Mouse (Mus musculus) adrenal gland, postnatal 14 days (tissue): Measurements from ENCODE around the gene Crabp2. TPM values are rescaled to one million over a fixed set of nuclear protein-coding genes. Genes with fewer than 3 reads are reported as not detected.
A peak's percentile ranks its signal among the peaks of the same experiment; 100 is the strongest.

ENCODE experiments used
- DNase-seq: peaks from one replicate; pipeline ENCODE4 v3.0.0; 2021; ENCODE audit warnings: mixed read lengths
- total RNA-seq: library from RNA; stranded (reverse); gene quantifications from 2 replicates; pipeline ENCODE4 v1.2.3, GENCODE M21; 2021

Crabp2 gene
- total RNA-seq, 1 experiment from 2014 or later, result not detected

- DNase-seq, result no peak
These were observed 10.0 kb downstream of the Crabp2 start for GRCm38 (mm10) chr3:87958476-87958875.

DNA sequence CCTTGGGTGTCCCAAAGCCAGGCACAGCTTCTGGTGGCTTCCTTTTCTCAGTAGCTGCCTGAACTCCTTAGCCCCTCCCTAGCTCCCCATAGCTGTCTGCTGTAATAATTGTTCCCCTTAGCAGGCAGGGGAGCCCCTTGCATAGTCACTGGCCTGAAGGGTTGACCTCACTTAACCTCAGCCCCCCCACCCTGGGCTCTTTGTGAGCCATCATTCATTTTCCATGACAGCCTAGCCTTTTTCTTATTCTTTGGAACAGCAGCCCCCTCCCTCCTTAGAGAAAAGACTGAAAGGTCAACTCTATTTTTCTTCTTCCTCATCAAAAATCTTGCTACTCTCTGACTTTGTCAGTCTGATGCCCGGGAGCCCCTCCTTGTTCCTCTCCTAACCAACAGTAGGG is 10.5 kb downstream of the Crabp2 start:
- DNase-seq, result no peak

DNA sequence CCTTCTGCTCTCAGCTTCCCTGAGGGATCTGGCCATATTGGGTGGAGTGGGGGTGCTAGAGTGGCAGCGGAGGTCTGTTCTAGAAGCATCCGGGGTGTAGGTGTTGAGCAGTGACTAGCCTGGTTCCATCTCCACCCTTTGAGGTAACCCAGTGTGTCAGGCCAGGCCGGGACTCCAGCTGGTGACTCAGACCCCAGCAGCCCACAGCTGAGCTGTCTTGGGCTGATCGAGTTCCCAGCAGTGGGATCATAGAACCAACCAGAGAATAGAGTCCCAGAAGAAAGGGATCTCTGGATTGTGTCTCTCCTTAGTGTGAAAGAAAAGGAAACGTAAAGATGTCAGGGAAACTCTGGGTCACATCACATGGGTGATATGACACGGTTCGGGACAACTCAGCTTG is 10.9 kb downstream of the Crabp2 start:
- DNase-seq, result no peak

DNA sequence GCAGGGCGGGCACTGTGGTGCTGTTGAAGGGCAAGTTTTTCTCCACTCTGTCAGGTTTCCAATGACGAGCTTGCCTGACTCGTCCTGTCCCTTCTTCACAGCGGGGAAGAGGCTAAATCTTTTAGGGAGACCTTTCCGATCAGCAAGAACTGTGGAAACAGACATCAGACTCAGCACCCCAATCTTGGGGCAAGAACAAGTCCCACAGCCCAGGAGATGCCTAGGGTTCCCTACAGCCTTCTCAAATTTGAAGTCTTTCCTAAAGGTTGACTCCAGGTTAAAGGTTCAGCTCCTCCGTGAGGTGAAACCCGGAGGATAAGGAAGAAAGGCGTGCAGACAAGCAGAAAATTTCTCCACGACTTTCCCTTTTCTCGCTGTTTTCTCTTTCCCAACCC is 11.7 kb downstream of the Crabp2 start:
- no peak for DNase-seq

- DNase-seq, result peak; percentile 93
These were observed 12.2 kb downstream of the Crabp2 start for GRCm38 (mm10) chr3:87960586-87961191.

- peak; percentile 70 for DNase-seq
These were observed 21.9 kb downstream of the Crabp2 start for GRCm38 (mm10) chr3:87970184-87970938.

DNA sequence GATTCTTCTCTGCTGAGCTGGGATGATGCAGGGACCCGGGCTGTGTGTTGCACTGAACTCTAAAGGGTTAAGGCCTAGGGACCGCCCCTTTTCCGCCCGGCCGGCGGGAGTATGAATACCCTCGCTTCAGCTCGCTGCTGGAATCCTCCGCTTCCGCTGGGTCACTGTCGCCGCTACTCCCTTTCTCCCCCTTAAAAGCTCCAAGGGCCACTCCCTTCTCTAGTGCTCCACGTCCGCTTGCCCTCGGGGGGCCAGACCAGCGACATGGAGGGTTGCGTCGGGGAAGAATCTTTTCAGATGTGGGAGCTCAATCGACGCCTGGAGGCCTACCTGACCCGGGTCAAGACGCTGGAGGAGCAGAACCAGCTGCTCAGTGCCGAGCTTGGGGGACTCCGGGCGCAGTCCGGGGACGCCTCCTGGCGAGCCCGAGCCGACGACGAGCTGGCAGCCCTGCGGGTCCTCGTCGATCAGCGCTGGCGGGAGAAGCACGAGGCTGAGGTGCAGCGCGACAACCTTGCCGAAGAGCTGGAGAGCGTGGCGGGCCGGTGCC is 22.5 kb downstream of the Crabp2 start, which contains the start of gene Nes:
Nes (plus strand) TSS at position 140 of the 550 bp plus-strand sequence.
- peak; percentile 61 for DNase-seq

- DNase-seq, result peak; percentile 43
These were observed 23.2 kb downstream of the Crabp2 start for GRCm38 (mm10) chr3:87971489-87972202.

GRCm38 (mm10) chr3:87972203-87972664 is 23.8 kb downstream of the Crabp2 start:
- no peak for DNase-seq

DNA sequence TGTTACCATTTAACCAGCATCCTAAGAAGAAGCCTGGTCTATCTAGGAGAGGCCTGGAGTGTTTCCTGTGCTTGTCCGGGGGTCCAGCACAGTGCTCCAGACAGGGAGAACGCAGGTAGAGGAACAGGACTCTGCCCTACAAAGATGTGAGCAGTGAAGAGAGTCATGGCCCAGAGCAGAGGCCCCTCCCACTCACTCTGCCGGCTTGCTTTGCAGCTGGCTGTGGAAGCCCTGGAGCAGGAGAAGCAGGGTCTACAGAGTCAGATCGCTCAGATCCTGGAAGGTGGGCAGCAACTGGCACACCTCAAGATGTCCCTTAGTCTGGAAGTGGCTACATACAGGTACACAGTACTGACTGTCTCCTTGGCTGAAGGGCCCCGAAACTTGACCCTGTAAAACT is 24.3 kb downstream of the Crabp2 start:
- DNase-seq, result no peak

- no peak for DNase-seq
These were observed 25.3 kb downstream of the Crabp2 start for GRCm38 (mm10) chr3:87973593-87974380.

DNA sequence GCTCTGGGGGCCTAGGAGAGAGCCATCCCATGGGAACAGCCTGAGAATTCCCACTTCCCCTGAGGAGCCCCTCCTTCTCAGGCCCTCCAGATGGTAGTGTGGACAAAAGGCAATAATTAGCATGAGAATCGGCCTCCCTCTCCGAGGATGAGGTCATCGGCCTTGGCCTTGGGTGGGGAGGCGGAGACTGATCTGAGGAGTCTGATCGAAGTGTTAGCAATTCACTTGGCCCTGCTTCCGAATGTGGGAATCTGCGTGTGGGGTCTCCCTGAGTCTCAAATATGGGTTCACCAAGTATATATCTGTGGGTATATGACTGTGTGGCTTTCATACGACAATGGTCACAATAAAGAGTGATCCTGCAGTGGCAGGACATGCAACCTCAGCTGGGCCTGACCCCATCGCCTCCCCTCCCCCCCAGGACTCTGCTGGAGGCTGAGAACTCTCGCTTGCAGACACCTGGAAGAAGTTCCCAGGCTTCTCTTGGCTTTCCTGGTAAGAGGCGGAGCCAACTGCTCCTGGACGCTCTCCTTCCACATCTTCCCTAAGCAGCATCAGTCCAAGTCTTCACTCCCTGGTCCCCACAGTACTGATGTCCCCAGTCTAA is 26.0 kb downstream of the Crabp2 start:
- DNase-seq, result peak; percentile 68

GRCm38 (mm10) chr3:87979493-87979892 is 31.0 kb downstream of the Crabp2 start:
- DNase-seq, result no peak

DNA sequence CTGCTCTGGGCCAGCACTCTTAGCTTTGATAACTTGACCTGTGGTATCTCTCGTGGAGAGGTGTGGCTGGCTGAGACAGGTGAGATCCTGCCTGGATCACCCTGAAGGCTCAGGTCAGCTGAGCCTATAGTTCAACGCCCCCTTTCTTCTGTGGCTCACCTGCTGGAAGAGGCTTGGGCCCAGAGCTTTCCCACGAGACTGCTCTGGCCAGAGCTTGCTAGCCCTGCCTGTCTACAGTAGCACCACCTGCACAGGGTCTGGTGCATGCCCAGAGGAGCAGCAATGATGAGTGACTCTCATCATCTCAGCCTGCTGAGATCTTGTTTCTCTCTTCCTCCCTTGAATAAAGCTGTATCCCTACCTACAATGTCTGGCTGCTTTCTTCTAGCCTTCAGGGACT is 31.6 kb downstream of the Crabp2 start:
- no peak for DNase-seq

- DNase-seq, result no peak
These were observed 32.3 kb downstream of the Crabp2 start for GRCm38 (mm10) chr3:87980728-87981127.

DNA sequence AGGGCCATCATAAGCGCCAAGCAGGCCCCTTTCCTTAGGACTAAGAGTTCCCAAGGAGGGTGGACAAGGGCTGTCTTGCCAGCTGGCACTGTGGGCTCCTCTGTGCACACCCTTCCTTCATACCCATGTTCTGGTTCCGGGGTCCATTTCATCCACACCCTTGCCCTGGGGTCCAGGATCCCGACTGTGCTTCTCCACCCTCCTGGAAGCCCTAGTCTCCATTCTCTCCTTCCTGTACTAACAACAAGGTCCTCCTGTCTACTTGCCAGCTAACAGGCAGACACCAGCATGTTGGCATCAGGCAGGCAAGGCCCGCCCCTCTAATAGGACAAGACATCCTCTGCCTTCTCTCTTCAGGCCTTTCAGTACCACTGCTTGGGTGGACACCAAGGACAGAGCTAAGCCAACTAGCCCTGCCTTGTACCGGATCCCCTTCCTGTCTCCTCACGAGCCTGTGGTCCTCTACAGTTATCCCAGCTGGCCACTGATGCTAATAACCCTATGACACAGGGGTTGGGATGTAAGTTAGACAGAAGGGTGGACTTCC is 32.8 kb downstream of the Crabp2 start:
- DNase-seq, result no peak

DNA sequence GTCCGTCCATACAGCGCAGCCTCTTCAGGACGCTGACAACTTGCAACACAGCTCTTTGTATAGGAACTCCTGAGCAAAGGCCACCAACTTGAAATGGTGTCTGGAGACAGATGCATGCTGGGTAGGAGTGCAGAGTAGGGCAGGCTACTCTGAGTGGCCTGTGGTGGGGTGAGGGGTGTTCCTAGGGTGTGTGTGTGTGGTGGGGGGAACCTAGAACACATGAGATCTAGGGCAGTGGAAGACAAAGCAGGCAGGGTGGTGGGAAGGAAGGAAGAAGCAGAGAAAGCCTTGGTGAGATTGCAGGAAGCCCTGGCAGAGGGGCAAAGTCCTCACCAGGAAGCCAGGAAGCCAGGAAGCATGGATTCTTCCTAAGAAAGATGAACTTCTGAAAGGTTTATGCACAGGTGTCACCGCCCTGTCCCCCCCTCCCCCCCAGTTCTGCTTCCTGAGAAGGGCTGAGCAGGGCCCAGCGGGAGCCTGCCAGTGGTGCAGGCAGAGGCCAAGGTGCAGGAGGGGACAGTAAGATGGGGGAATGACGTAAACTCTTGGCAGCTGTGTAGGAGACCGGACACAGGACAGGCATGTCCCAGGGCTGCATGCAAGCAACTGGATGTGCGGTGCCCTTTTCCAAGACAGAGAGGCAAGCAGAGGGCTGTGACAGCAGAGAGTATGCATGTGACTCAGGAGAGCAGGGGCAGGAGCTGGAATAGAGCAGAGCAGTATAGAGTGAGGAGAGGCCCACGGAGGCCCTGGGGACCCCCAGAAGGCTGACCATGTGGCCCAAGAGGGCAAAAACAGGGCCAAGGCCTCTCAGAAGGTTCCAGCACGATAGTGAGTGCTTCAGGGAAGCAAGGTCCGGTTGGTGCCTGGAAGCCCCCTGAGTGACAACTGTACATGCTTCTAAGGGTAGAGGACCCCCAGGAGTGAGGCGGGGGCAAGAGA is 33.7 kb downstream of the Crabp2 start:
- DNase-seq, result peak; percentile 72

DNA sequence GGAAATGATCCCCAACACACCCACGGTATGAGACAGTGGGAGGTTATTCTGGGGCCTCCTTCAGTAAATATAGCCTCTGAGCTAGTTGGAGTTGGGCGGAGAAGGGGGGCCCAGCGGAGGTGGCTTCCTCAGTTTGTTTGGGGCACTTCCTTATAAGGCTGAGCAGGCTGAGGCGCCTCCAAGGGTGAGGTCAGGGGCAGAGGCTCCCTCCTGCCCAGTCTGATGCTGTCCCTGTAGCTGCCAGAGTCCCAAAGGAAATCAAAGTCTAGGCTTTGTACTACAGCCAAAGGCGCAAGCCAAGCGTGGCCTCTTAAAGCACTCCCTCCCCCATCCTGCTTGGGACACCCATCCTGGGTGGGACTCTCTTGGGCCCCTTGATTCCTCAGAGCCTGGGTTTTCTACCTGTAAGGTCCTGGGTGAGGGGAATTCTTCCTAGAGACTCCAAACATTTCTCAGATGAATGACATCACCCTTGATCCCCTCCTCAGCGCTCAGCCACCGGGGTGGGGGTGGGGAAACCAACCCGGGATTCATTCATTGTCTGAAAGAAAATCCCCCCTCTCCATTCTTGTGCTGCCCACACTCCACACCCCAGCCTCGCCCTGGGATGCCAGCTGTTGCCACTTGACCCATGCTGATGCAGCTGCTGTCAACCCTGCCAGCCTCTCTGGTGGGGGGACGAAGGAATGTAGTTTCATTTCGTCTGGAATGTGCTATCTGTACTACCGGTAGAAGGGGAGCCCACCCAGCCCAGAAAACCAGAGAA is 34.6 kb downstream of the Crabp2 start:
- peak; percentile 66 for DNase-seq

DNA sequence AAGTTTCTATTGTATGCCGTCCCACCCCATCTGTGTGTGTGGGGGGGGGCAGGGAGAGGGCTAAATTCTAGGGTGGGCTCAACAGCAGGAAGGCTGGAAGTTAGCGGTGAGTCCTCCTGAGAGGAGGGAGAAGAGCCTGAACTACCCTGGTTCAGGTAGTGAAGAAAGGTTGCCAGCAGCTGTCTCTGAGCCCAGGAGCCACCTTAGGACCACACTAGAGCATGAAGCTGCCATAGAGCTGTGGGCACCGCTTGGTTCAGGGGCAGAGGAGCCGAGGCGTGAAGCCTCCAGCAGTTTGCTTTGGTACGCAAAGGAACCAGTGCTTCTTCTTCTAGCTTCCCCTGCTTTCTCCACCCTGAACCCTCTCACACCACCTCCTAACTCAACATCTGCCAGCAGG is 35.2 kb downstream of the Crabp2 start:
- DNase-seq, result no peak
